Mouse (Mus musculus) subcutaneous adipose tissue, adult 2 months (tissue): ENCODE data around the gene Taar1. TPM values are rescaled to one million over a fixed set of nuclear protein-coding genes. Genes with fewer than 3 reads are reported as not detected.

Experiments
- polyA plus RNA-seq: library from polyadenylated mRNA; depleted of rRNA; stranded (reverse); fragments of >200 nt; gene quantifications from 2 replicates; pipeline ENCODE4 v1.2.3, GENCODE M21; 2012; ENCODE audit warnings: low replicate concordance; rRNA removed

Gene Taar1
- not detected in 2 replicates for polyA plus RNA-seq

GRCm38 (mm10) chr10:23920056-23920455, at the start of gene Taar1:
Gene Taar1 (plus strand): TSS chr10:23920356.

GRCm38 (mm10) chr10:23894601-23895349, 25.4 kb upstream of the Taar1 start, which contains the start of gene Vnn1:
Gene Vnn1 (plus strand): TSS chr10:23894688.

GRCm38 (mm10) chr10:23938312-23938711, 18.2 kb downstream of the Taar1 start, which contains the start of gene Taar2:
Gene Taar2 (plus strand): TSS chr10:23938572.

GRCm38 (mm10) chr10:23949508-23950005, 29.4 kb downstream of the Taar1 start, which contains the start of gene Taar3:
Gene Taar3 (plus strand): TSS chr10:23949558.

GRCm38 (mm10) chr10:23960444-23960915, 40.3 kb downstream of the Taar1 start, which contains the start of gene Taar4:
Gene Taar4 (plus strand): TSS chr10:23960494.

GRCm38 (mm10) chr10:23970656-23971165, 50.6 kb downstream of the Taar1 start, which contains the start of gene Taar5:
Gene Taar5 (plus strand): TSS chr10:23970706.

Other genes with a start within 250 kb of the Taar1 start
- 949 and 1,914 TPM in 2 replicates for gene Rps12, start 133.1 kb upstream of the Taar1 start, polyA plus RNA-seq
- gene Slc18b1, start 123.4 kb upstream of the Taar1 start, polyA plus RNA-seq: 23.6 and 44.7 TPM in 2 replicates
- gene Vnn3, start 68.9 kb upstream of the Taar1 start, polyA plus RNA-seq: 11.5 and 34.9 TPM in 2 replicates
- gene Vnn1, start 25.7 kb upstream of the Taar1 start, polyA plus RNA-seq: 3.1 TPM in 2 replicates
- 0.11 TPM in 1 of 2 replicates, not detected in the other for gene Taar2, start 18.2 kb downstream of the Taar1 start, polyA plus RNA-seq
- not detected in 2 replicates for gene Taar3, start 29.2 kb downstream of the Taar1 start, polyA plus RNA-seq
- 0.14 TPM in 1 of 2 replicates, not detected in the other for gene Taar4, start 40.1 kb downstream of the Taar1 start, polyA plus RNA-seq
- gene Taar5, start 50.4 kb downstream of the Taar1 start, polyA plus RNA-seq: not detected in 2 replicates
- gene Taar6, start 65.3 kb downstream of the Taar1 start, polyA plus RNA-seq: not detected in 2 replicates
- gene Taar7a, start 73.1 kb downstream of the Taar1 start, polyA plus RNA-seq: not detected in 2 replicates
- not detected in 2 replicates for gene Taar7b, start 79.6 kb downstream of the Taar1 start, polyA plus RNA-seq
- gene Taar7d, start 106.9 kb downstream of the Taar1 start, polyA plus RNA-seq: not detected in 2 replicates
- not detected in 2 replicates for gene Taar7e, start 117.3 kb downstream of the Taar1 start, polyA plus RNA-seq
- gene Taar7f, start 129.2 kb downstream of the Taar1 start, polyA plus RNA-seq: not detected in 2 replicates
- not detected in 2 replicates for gene Taar8a, start 156.1 kb downstream of the Taar1 start, polyA plus RNA-seq
- gene Taar8b, start 171.9 kb downstream of the Taar1 start, polyA plus RNA-seq: not detected in 2 replicates
- gene Taar8c, start 181.6 kb downstream of the Taar1 start, polyA plus RNA-seq: not detected in 2 replicates
- gene Taar9, start 189.2 kb downstream of the Taar1 start, polyA plus RNA-seq: not detected in 2 replicates
- gene Stx7, start 228.9 kb downstream of the Taar1 start, polyA plus RNA-seq: 63.4 and 63.9 TPM in 2 replicates